Mouse (Mus musculus) natural killer cell, adult 2 months (primary cell): ENCODE measurements at regions not wholly inside any gene's neighbourhood (a gene's known extent, or its start where the extent isn't known, plus 50 kb on each side); places are given as distances from the start of the nearest gene placed in this dataset.
"Not testable (repeated sequence)": the region's sequence is repeated elsewhere in the genome, so short reads cannot be mapped to it uniquely, and the experiment has no call there.

Experiments used
- DNase-seq, 2 experiments: peaks; one replicate each; pipeline ENCODE4 v3.0.0; 2022; ENCODE audit warnings: low spot score in 2 of 2

DNA sequence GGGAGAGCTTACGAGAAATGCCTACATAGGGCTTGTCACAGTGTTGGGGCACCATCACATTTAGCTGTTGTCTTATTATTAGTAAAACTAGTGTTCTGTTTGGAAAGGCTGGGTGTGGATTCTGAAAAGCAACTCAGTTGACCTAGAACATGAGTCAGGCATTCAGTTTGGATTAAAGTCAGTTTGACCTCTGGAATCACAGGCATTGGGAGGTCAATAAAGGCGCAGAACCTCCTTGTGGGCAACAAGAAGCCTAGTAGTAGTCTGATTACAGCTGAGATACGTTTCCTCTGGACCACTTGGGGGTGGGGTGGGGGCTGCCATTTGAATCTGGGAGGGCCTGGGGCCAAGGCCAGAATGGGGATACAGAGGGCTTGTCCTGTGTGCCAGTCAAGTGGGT, 52.1 kb upstream of the Map3k1 start:
- DNase-seq = no peak

DNA sequence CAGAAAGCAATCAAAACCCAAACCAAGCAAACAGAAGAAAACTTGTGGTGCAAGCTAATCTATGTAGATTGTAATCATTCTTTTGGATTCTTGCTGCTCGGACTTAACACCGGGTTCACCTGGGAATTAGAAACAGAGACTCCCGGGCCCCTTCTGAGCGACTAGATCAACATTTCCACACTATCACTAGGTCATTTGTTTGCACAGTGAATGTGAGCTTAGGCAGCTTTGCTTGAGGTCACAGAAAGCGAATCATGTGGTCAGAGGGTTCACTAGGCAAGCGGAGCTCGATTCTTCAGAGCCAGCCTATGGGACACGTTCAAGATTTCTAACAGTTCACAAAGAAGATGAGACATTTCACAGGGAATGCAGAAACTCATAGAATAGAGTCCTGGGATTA, 53.5 kb upstream of the Map3k1 start:
- no peak for DNase-seq

DNA sequence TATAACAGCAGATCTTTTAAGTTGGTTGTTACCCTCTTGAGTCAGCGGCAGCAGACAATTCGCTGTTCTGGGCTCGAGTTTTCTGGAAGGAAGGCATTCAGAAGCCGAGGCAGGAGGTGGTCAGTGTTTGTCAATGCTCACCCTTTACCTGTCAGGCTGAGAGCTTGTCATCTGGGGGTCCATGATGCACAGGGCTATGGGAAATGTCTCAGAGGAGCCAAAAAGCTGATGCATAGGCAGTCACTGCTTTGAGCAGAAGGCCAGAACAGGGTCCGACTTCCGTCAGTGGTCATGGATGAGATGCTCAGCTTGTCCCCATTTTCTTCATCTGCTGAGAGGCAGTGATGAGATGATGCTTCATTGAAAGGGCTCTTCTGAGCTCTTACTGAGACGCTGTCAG, 57.2 kb upstream of the Map3k1 start:
- no peak for DNase-seq

DNA sequence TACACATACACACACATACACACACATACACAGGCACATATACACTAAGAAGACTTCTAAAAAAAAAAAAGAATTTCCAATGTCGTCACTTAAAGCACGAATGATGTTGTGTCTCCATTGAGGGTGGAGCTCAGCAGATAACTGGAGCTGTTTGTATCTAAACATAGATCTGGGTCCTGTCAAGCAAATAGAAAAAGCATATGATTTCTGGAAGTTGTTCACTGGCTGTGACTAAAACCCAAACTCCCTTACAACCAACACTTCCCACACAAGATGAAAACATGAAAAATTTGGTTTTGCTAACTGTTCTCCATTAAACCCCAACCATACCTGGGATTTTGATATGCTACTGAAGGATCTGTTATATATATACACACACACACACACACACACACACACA, 58.5 kb upstream of the Map3k1 start:
- peak in 1 of 2 experiments; percentile 2 for DNase-seq

DNA sequence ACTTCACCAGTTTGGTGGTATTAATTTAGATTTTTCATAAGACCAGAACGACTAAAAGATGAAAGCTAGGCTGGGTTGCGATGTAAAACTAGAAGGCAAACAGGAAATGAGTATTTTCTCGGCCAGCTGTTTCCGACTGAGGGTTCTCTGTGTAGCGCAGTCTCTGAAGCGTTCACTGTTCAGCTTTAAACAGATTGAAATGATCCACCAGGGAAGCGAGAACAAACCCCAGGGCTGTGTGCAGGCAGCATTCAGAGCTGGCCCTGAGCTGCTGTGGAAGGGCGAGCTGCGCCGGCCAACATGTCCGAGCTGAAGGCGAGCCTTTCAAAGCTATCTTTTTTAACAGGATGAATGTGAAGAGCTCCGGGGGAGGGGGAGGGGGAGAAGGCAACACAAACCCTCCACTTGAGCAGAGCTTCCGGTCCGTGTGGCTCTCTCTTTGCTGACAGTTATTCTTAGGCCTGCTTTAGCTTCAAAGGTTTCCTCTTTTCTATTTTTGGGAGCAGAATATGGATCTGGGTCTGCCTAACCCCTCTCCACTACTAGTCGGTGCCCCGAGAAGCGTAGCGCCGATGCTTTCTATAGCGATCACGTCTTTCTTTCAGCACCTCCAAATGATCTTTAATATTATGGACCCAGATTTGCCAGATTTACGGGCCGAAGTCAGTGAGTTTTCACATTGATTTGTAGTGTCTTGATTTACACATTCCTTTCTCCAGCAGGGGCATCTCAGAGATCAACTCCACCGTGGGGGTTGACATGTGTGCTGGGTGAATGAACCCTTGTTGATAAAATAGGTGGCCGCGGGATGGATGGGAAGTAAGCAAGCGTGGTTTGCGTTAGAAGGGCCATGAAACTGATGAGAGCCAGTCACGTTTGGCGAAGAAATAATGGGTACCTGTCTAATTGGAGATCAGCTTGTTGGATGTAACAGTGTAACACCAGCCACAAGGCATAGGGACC, 59.3 kb upstream of the Map3k1 start:
- peak; percentile 77 to 82 for DNase-seq

DNA sequence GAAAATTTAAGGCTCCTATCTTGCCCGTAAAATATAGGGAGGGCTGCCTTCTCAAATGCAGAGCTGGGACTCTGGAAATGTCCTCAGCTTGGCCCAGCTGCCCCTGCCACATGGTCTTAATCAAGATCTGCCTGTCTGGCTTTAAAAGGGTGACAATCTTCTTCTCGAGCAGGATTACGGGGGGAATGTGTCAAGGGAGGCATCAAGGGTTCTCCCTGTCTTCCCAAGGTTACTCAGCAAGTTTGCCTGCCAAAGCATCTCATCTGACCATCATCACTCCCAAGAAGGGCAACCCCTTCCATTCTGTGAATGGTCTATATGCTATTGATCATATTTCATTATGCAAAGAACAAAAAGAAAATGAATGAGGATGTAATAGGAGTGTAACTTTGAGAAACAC, 60.2 kb upstream of the Map3k1 start:
- DNase-seq = no peak

DNA sequence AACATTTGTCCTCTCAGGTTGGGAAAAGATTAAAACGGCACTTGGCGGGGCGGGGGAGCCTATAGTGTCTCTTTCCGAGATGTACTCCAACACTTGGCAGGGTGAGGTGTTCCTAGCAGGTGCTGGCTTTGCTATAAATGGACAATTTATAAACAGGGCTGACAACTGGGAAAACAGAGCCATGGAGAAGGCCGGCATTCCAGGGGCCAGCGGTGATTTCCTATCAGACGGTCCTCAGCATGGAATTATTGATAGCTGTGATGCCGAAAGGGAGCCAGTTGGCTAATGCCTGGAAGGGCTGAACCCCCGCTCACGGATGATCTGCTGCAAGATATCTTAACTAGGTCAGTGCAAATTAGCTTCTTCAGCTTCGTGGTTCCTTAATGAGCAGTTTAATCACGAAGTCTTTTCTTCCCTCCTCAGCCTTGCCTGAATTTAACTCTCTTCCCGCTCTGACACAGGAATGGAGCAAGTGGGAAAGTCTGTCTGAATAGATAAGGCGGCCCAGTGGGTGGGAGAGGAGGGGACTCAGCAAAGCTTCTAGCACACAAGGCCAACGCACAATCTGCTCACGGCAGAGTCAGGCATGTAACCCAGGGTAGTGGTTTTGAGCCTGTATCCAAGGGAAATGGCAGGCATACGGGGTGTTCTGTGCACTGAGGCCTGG, 61.1 kb upstream of the Map3k1 start:
- no peak for DNase-seq

DNA sequence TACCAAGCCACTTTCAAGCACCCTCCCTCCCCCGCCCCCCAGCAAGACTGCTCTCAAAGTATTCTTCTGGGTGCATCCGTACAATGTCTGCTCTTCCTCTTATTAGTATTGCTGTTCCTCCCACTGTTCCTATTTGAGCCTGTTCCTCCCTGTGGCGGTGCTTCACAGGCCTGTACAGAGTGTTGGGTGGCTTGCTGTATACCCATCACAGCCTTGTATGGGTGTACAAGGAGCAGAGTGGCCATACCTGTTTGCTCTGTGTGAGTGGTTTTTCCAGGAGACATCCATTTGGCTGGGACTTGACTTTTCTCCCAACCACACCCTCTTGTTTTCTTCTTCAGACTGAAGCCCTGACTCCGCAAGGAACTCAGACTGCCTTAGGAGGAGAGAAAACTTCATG, 61.7 kb upstream of the Map3k1 start:
- DNase-seq = no peak

DNA sequence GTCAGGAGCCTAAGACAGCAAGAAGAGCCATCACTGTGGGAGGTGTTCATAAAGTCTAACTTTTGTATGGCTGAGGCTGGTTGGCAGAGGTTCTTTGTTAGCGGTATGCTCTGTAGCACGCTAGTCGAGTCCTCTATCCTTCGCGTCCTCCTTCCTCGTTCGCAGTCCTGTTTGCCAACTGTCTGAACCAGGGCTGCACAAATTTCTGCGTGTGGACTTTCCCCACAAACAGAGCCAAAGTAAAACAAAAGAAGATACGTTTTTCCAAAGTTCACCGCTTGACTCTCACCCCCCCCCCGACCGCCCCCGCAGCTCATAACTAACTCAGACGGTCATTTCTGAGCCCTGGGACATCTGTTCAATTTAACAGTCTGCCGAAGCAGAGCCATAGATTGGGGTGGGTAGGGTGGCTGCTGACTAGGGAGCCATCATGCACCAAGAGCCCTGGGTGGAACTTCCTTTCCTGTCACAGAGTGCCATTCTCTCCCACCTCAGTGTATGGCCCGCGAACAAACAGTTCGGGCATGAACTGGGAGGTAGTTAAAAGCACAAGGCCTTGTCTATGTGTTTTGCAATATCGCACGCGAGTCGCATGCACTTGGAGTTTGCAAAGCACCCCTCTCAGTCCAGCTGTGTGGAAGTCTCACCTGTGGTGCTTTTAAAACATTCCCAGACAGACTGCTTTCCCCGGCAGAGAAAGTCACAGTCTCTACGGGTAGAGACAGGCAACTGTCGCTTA, 63.0 kb upstream of the Map3k1 start:
- DNase-seq = no peak

DNA sequence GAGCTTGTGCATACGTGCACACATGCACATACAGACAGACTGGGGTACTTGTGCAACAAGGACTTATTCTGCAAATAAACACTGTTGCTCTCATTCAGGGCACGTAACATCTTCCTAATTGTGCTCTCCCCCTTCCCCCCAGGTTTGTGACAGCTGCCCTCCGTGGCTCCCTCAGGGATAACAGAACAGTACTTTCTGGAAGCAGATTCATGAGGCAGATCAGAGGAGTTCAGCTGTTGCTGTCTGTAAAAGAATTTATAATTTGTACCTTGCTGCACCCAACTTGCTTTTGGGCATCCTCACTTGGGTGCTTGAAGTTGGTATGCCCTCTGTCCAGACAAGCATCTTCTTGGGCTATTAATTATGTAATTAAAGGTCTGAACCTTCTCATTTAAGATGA, 65.5 kb upstream of the Map3k1 start:
- no peak for DNase-seq

DNA sequence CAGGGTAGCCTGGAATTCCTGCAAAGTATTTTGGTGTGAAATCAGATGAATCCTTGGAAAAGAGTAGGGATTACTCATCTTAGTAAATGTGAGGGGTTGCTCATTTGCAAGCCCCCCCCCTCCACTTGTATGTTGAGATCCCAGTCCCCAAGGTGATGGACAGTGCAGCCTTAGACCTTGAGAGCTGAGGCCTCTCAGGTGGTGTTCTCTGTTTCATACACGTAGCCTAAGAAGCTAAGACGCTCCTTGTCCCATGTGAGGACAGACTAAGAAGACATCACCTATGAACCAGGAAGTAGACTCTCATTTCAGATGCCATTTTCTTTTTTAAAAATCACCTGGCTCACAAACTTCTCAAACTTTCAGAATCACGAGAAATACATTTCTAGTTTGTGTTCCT, 67.6 kb upstream of the Map3k1 start:
- no peak for DNase-seq

DNA sequence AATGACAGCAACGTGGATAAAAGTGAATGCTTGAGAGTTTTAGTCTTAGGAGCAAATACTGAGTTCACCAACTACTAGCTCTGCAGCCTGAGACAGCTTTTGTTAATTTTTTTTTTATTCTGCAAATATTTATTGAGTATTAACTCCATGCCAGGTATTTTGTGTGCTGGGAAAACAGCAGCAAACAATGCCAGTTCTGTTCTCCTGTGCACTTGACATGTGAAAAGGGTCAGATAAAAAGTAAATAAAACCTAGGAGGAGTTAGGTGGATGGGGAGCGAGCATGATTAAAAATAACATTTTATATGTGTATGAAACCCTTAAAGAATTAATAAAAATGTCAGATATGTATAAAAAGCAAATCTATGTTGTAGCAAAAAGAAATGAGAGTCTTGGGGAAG, 68.1 kb upstream of the Map3k1 start:
- no peak for DNase-seq

DNA sequence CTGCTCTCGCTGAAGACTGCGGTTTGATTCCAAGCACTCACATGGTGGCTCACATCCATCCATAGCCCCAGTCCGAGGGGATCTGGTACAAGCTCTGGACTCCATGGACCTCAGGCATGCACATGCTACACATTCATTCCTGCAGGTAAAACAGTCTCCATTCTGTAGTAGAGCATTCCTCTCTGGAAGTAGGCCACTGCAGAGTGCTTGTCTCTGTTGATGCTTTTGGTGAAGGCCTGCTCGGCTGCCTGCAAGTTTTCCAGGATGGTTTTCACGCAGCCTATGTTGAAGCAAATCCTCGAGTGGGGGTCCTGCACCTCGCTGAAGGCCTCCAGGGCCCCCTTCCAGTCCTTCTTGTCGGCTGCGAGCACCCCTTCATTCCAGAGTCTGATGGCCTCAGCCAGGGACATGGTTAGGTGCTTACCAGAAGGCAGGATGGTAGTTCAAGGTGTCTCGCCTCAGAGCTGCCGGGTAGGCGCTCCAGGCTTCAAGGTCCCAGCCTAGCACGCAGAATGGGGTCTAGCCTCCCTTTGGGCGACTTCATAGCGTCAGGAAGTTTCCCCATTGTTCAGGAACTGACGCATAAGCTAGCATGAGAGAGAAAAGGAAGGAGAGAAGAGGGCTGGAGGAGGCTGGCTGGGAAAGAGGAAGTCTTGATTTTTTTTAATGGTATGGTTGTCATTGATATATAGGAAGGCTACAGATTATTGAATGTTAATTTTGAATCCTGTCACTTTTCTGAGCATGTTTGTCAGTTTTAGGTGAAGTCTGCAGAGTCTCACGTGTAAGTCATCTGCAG, 75.2 kb upstream of the Map3k1 start:
- not testable (repeated sequence) for DNase-seq

DNA sequence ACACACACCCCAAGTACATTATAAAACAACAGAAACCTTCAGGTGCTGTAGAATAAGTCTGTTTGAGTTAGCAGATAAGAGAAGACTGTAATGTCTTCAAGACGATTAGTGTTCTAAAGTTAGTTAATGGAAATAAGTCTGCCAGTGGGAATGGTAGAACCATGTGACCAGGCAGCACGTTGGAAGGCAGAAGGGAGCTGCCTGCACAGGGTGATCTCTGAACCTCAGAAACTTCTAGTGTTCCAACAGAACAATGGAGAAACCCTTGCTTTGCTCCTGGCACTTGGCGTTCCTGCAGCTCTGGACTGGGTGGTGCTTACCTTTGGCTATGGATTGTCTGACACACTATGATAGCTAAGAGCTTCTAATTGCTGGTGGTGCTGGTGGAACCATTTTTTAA, 82.0 kb upstream of the Map3k1 start:
- DNase-seq = no peak

DNA sequence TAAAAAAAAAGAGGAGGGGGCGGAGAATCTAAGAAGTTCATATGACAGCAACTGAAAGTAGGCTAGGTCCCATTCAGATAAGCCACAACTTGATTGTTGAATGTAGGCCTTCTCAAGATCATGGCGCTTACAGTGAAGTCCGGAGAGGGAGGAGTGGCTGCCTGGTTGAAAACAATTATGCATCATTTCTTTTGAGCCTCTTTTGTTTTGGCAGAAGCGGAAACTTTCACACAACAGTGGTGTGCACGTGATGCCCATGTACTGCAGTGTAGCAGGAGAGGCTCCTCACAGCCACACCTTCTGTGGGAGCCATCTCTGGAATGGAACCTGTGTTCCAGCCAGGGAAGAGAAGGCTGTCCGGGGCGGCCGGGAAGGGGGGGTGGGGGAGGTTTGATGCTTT, 83.3 kb upstream of the Map3k1 start:
- peak in 1 of 2 experiments; percentile 9 for DNase-seq

DNA sequence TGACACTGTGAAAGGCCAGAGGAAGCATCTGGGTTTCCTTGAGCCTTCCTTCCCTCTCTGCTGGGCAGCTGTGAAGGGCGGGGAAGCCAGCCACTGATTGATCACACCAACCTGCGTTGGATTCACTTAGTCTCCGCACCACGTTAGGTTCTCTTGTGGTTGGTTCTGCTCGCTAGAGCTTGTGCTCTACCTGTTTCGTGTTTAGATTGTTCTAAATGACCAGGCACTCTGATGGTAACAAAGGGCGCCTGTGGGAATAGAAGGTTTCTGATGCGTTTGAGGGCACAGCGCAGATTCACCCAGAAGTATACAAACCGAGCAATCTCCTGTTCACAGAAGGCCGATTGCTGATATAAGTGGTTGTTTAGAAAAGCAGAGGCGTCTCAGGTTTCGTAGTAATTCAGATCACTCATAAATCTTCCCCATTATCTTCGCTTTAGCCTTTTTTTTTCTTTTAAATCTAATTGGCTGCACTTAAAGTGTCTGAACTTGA, 84.5 kb upstream of the Map3k1 start:
- peak in 1 of 2 experiments; percentile 28 for DNase-seq

DNA sequence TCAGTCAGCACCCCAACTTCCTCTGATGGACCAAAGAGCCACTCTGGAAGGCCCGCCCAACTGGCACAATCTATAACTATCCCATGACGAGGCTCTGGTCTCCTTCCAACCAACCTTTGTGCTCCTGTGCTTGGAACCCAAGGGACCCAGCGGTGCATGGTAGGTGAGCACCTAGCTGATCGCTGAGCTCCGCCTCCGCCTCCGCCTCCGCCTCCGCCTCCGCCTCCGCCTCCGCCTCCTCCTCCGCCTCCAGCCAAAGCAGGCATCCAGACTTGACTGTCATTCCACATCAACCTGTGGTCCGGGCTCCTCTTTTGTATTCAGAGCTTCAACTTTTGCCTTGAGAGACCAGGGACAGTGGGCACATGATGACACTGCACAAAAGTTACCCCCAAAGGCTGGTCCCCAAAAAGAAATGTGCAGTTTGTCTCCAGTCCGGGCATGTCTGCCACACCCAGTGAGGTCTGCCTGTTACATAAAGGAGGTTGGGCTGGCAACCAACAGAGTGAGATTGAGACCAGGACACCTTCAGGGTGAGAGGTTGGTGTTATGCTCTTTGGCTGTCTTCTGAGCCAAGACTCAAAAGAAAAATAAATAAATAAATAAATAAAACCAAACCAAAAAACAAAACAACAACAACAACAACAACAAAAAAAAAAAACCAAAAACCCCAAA, 86.1 kb upstream of the Map3k1 start:
- DNase-seq = peak; percentile 3 to 29

DNA sequence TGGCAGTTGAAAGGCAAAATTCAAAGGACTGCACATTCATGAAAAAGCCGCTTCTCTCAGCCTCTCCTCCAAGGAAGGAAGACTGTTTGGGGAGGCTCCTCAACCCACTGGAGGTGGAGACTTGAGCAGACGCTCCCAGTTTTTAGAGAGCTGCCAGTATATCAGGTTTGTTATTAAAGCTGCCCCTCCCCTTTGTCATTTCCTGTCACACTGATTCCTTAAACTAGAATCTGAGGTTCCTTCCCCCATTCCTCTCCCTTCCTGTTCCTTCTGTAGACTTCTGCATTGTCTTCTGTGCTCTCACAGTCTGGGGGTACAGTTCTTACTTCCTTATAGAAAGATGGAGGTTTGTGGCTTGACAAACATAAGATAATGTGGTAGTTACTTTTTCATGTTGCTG, 87.5 kb upstream of the Map3k1 start:
- no peak for DNase-seq

DNA sequence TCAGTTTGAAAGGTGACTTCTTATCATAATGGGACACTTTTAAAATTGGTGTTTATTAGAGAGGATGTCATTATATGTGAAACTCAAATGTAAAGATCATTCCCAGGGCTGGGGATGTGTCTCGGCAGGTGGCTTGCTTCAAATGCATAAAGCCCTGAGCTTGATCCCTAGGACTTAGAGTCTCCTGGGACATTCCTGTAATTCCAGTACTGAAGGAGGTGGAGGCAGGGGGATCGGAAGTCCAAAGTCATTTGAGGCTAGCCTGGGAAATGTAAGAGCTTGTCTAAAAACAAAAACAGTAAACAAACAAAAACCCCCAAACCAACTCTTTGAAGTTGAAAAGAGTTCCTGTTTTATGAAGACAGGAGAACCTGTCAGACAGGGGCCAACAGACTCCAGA, 94.6 kb upstream of the Map3k1 start:
- DNase-seq = no peak

DNA sequence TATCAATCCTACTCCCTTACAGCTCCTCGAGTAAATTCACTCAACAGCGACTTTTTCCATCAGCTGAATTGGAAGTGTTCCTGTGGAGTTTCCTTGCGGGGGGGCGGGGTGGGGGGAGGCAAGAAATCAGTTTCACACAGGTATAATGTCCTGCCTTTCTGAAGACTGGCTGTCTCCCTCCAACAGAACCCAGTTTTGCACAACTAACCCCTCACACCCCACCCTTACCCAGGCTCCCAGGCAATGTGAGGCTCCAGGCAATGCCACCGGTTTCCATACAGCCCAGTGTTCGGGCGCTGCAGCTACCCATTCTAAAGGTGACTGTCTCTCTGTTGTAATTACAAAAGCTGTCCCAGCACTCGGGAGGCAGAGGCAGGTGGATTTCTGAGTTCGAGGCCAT, 95.1 kb upstream of the Map3k1 start:
- DNase-seq = no peak
